8 mouse cellular contexts compared by ENCODE assay signal in genomic region chr7:16875310-16875325, GRCm38 (mm10). TPM values are rescaled to one million over a fixed set of nuclear protein-coding genes. Genes with fewer than 3 reads are reported as not detected.
DNase-seq lines count a peak whose midpoint lies in the region; ATAC-seq and TF ChIP-seq lines count a peak whose summit lies in the region.

Gene Dact3, plus strand, starts transcription at chr7:16875317.

- peak within 1 kb of the TSS; percentile 96 for H3K4me3 ChIP-seq in left cerebral cortex, adult 2 months
- H3K4me3 ChIP-seq in embryonic facial prominence, embryonic 15.5 days (replicated peaks): peak within 1 kb of the TSS; percentile 87
- peak within 1 kb of the TSS; percentile 69 for H3K4me3 ChIP-seq in hindbrain, postnatal 0 days (ENCODE audit: low read length)
- peak within 1 kb of the TSS; percentile 74 for H3K4me3 ChIP-seq in midbrain, embryonic 10.5 days

- DNase-seq in left cerebral cortex, adult 2 months (ENCODE audit: extremely low spot score in 1 of 2, low spot score in 2 of 2): no peak
- no peak for DNase-seq in left cerebral cortex, adult 11 months (ENCODE audit: low spot score)
- no peak for DNase-seq in hindbrain, postnatal 0 days (ENCODE audit: low spot score)
- DNase-seq in midbrain, embryonic 10.5 days (ENCODE audit: low spot score): no peak
- DNase-seq in urinary bladder, postnatal 36 days (ENCODE audit: low spot score in 2 of 2): no peak
- no peak for DNase-seq in frontal cortex, postnatal 14 days (ENCODE audit: low spot score in 2 of 2)
- DNase-seq in kidney, adult 9 months: no peak

- intact Hi-C loops in left cerebral cortex, adult 2 months (cut with DNase I): no loop called here

- no peak for ATAC-seq in embryonic facial prominence, embryonic 15.5 days (ENCODE audit: insufficient number of reproducible peaks, low FRiP score, low TSS enrichment, low read depth)
- ATAC-seq in hindbrain, postnatal 0 days: no peak

- 0% methylated on average over 1 of the region's 1 CpGs for WGBS in embryonic facial prominence, embryonic 15.5 days
- 0% methylated on average over 1 of the region's 1 CpGs for WGBS in hindbrain, postnatal 0 days
- 0% methylated on average over 1 of the region's 1 CpGs for WGBS in midbrain, embryonic 10.5 days

- peaks cover 19% of the 10 kb centered on the region for H3K36me3 ChIP-seq in embryonic facial prominence, embryonic 15.5 days
- H3K36me3 ChIP-seq in hindbrain, postnatal 0 days (ENCODE audit: insufficient read depth, low read length): no peaks in the 10 kb centered on the region
- H3K36me3 ChIP-seq in midbrain, embryonic 10.5 days: peaks cover 16% of the 10 kb centered on the region

- no peaks in the 10 kb centered on the region for H3K27me3 ChIP-seq in embryonic facial prominence, embryonic 15.5 days
- no peaks in the 10 kb centered on the region for H3K27me3 ChIP-seq in hindbrain, postnatal 0 days (ENCODE audit: insufficient read depth, low read length)
- H3K27me3 ChIP-seq in midbrain, embryonic 10.5 days (ENCODE audit: low read depth, poor library complexity, severe bottlenecking): no peaks in the 10 kb centered on the region

- H3K9me3 ChIP-seq in embryonic facial prominence, embryonic 15.5 days (replicated peaks): no peaks in the 10 kb centered on the region
- H3K9me3 ChIP-seq in hindbrain, postnatal 0 days (ENCODE audit: low read length): no peaks in the 10 kb centered on the region
- no peaks in the 10 kb centered on the region for H3K9me3 ChIP-seq in midbrain, embryonic 10.5 days (replicated peaks)

- peak within 1 kb of the TSS; percentile 83 for H3K9ac ChIP-seq in embryonic facial prominence, embryonic 15.5 days
- peak within 1 kb of the TSS; percentile 82 for H3K9ac ChIP-seq in hindbrain, postnatal 0 days (replicated peaks; ENCODE audit: low read length)

- H3K4me1 ChIP-seq in embryonic facial prominence, embryonic 15.5 days: peaks cover 30% of the 10 kb centered on the region
- H3K4me1 ChIP-seq in hindbrain, postnatal 0 days (ENCODE audit: insufficient read depth, low read length): peaks cover 5% of the 10 kb centered on the region
- peaks cover 50% of the 10 kb centered on the region for H3K4me1 ChIP-seq in midbrain, embryonic 10.5 days

- peak within 1 kb of the TSS; percentile 95 for H3K27ac ChIP-seq in left cerebral cortex, adult 2 months
- H3K27ac ChIP-seq in embryonic facial prominence, embryonic 15.5 days (replicated peaks): peak within 1 kb of the TSS; percentile 96
- peak within 1 kb of the TSS; percentile 83 for H3K27ac ChIP-seq in hindbrain, postnatal 0 days
- peak within 1 kb of the TSS; percentile 90 for H3K27ac ChIP-seq in midbrain, embryonic 10.5 days (replicated peaks)

- peak within 1 kb of the TSS; percentile 89 for H3K4me2 ChIP-seq in embryonic facial prominence, embryonic 15.5 days (replicated peaks)
- H3K4me2 ChIP-seq in hindbrain, postnatal 0 days (ENCODE audit: low read depth, low read length): peak within 1 kb of the TSS; percentile 68

- TF ChIP-seq CTCF in left cerebral cortex, adult 2 months (IDR thresholded peaks at IDR 0.05): no peak
- no peak for TF ChIP-seq CTCF in hindbrain, postnatal 0 days (IDR thresholded peaks at IDR 0.05; ENCODE audit: low read depth)

RNA-seq across cellular contexts. Expression of gene Dact3, which starts in this region (rescaled TPM):
- total RNA-seq in left cerebral cortex, adult 2 months (2021): 100 to 1,000 TPM; 188 to 196 TPM
- 5.4 and 6.3 TPM in 2 replicates for polyA plus RNA-seq in embryonic facial prominence, embryonic 15.5 days (2015; fragmentation: Nextera tagmentation; extraction: Ambion mirVana)
- total RNA-seq in hindbrain, postnatal 0 days (2014; rRNA removed): 85.9 and 95.6 TPM in 2 replicates
- polyA plus RNA-seq in hindbrain, postnatal 0 days (2015; fragmentation: Nextera tagmentation; extraction: Ambion mirVana): 7.2 TPM in 2 replicates
- polyA plus RNA-seq in midbrain, embryonic 10.5 days (2016; fragmentation: Nextera tagmentation; extraction: Ambion mirVana): 1.9 and 2.2 TPM in 2 replicates
